Mouse (Mus musculus) liver, adult (tissue): ENCODE data around the gene Fbxl8.

Source experiments
- GATA4 ChIP-seq: IDR thresholded peaks from 2 replicates; pipeline ENCODE4 v1.6.1; 2014; ENCODE audit warnings: mild to moderate bottlenecking, low read length; ENCODE audit not compliant: insufficient replicate concordance

Gene Fbxl8

GRCm38 (mm10) chr8:105268342-105269074, 4.1 kb downstream of the Fbxl8 start:
- no peak for TF ChIP-seq GATA4

GRCm38 (mm10) chr8:105269075-105269458, 4.6 kb downstream of the Fbxl8 start:
- no peak for TF ChIP-seq GATA4

- no peak for TF ChIP-seq GATA4
Observed at GRCm38 (mm10) chr8:105269461-105269947, 5.1 kb downstream of the Fbxl8 start, which contains the start of gene Hsf4. TSS of gene Hsf4 (plus strand) at chr8:105269801.

- no peak for TF ChIP-seq GATA4
Observed at GRCm38 (mm10) chr8:105270101-105270915, 5.9 kb downstream of the Fbxl8 start.

- no peak for TF ChIP-seq GATA4
Observed at GRCm38 (mm10) chr8:105270916-105271186, 6.4 kb downstream of the Fbxl8 start.

- no peak for TF ChIP-seq GATA4
Observed at GRCm38 (mm10) chr8:105275387-105275786, 10.9 kb downstream of the Fbxl8 start.

- no peak for TF ChIP-seq GATA4
Observed at GRCm38 (mm10) chr8:105275840-105276239, 11.4 kb downstream of the Fbxl8 start, which contains the start of gene Nol3. TSS of gene Nol3 (plus strand) at chr8:105276140.

GRCm38 (mm10) chr8:105276292-105277120, 12.1 kb downstream of the Fbxl8 start:
- TF ChIP-seq GATA4: no peak

GRCm38 (mm10) chr8:105278911-105279334, 14.5 kb downstream of the Fbxl8 start:
- no peak for TF ChIP-seq GATA4

- no peak for TF ChIP-seq GATA4
Observed at GRCm38 (mm10) chr8:105280567-105280966, 16.1 kb downstream of the Fbxl8 start.

GRCm38 (mm10) chr8:105281821-105282220, 17.4 kb downstream of the Fbxl8 start:
- TF ChIP-seq GATA4: no peak

- no peak for TF ChIP-seq GATA4
Observed at GRCm38 (mm10) chr8:105282239-105282638, 17.8 kb downstream of the Fbxl8 start.

GRCm38 (mm10) chr8:105283074-105283473, 18.6 kb downstream of the Fbxl8 start:
- TF ChIP-seq GATA4: no peak

GRCm38 (mm10) chr8:105285514-105285913, 21.1 kb downstream of the Fbxl8 start:
- no peak for TF ChIP-seq GATA4

- TF ChIP-seq GATA4: no peak
Observed at GRCm38 (mm10) chr8:105286907-105287306, 22.5 kb downstream of the Fbxl8 start.

GRCm38 (mm10) chr8:105288231-105288630, 23.8 kb downstream of the Fbxl8 start:
- TF ChIP-seq GATA4: no peak
